Mouse (Mus musculus): ENCODE results near the gene Piwil1.

DNA sequence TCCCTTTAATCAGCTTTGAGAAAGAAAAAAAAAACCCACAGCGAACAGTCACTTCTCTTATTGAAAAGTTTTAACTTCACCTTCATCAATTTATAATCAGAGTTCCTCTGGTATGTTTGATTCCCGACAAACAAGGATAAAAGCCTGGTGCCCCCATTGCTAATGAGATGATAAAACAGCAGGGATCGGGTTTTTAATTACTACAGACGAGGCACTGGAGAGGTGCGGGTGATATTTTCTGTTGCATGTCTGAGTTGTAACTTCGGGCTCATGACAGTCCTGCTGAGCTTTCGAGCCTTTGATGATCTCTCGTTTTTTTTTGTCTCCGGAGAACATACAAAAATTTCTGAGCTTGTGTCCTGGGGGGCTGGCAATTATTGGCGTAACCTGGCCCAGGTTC lies 5.5 kb upstream of the Piwil1 start:
- TF ChIP-seq POLR2A (IDR thresholded peaks at IDR 0.05; ENCODE audit: insufficient read depth, low read depth, low read length) = no peak
- TF ChIP-seq CTCF (IDR thresholded peaks at IDR 0.05) = no peak

Measured in heart, adult 2 months (tissue).